Mouse (Mus musculus): ENCODE measurements around the gene Clp1. TPM values are rescaled to one million over a fixed set of nuclear protein-coding genes. Genes with fewer than 3 reads are reported as not detected.

Gene Clp1
- 12.8 and 18.6 TPM in 2 replicates for polyA plus RNA-seq (2015; fragmentation: Nextera tagmentation; extraction: Ambion mirVana)

- ATAC-seq (replicated peaks; ENCODE audit: insufficient number of reproducible peaks, insufficient read depth, low FRiP score, low read depth) = peak; percentile 96
Observed at GRCm38 (mm10) chr2:84727172-84727858, at the start of gene Clp1. Gene Clp1, minus strand, starts transcription at chr2:84727350.

GRCm38 (mm10) chr2:84775665-84776064 lies 48.5 kb upstream of the Clp1 start:
- H3K9ac ChIP-seq = no peak overlapping the region
- H3K4me1 ChIP-seq (replicated peaks) = peaks cover 5% of the 10 kb centered on the region
- no peak overlapping the region for H3K4me2 ChIP-seq
- H3K27me3 ChIP-seq = 0 out of 2 replicates have a peak, but pooled peaks cover 6% of the 10 kb centered on the region
- H3K27ac ChIP-seq = peak overlapping the region; percentile 15; the same call in 1 of the 2 replicates
- WGBS = 73% methylated on average over 6 of the region's 6 CpGs
- H3K36me3 ChIP-seq = no peaks in the 10 kb centered on the region
- no peak overlapping the region for H3K4me3 ChIP-seq
- no peaks in the 10 kb centered on the region for H3K9me3 ChIP-seq (replicated peaks)
- no peak for ATAC-seq (replicated peaks; ENCODE audit: insufficient number of reproducible peaks, insufficient read depth, low FRiP score, low read depth)

More at GRCm38 (mm10) chr2:84727172-84727858, at the start of gene Clp1:
- Histone ChIP-seq H3K4me1 (replicated peaks) (peaks cover 20% of the 10 kb centered on the region), H3K27ac (peak within 1 kb of the TSS; percentile 88), H3K4me3 (peak within 1 kb of the TSS; percentile 58), H3K9me3 (replicated peaks) (no peaks in the 10 kb centered on the region), H3K36me3 (peaks cover 25% of the 10 kb centered on the region), H3K27me3 (no peaks in the 10 kb centered on the region), H3K9ac (peak within 1 kb of the TSS; percentile 56), H3K4me2 (peak within 1 kb of the TSS; percentile 79)
- under 1% methylated on average over 39 of the region's 39 CpGs for WGBS

GRCm38 (mm10) chr2:84775241-84775640 lies 48.1 kb upstream of the Clp1 start, which contains the start of gene Serping1:
Gene Serping1, minus strand, starts transcription at chr2:84775444.
- Histone ChIP-seq H3K9me3 (replicated peaks) (no peaks in the 10 kb centered on the region), H3K4me3 (peak within 1 kb of the TSS; percentile 35), H3K9ac (peak within 1 kb of the TSS; percentile 25), H3K4me2 (peak within 1 kb of the TSS; percentile 58), H3K4me1 (replicated peaks) (peaks cover 5% of the 10 kb centered on the region), H3K27me3 (0 out of 2 replicates have a peak, but pooled peaks cover 6% of the 10 kb centered on the region), H3K27ac (peak within 1 kb of the TSS; percentile 33; the same call in 1 of the 2 replicates), H3K36me3 (no peaks in the 10 kb centered on the region)
- 65% methylated on average over 9 of the region's 9 CpGs for WGBS
- peak; percentile 22; the same call in 1 of the 2 replicates for ATAC-seq (replicated peaks; ENCODE audit: insufficient number of reproducible peaks, insufficient read depth, low FRiP score, low read depth)

- Histone ChIP-seq H3K4me2 (peak overlapping the region; percentile 58), H3K4me1 (replicated peaks) (peaks cover 5% of the 10 kb centered on the region), H3K27ac (peak overlapping the region; percentile 33; the same call in 1 of the 2 replicates), H3K4me3 (peak overlapping the region; percentile 35), H3K9me3 (replicated peaks) (no peaks in the 10 kb centered on the region), H3K36me3 (no peaks in the 10 kb centered on the region), H3K9ac (peak overlapping the region; percentile 25), H3K27me3 (0 out of 2 replicates have a peak, but pooled peaks cover 6% of the 10 kb centered on the region)
- peak; percentile 83 for ATAC-seq (replicated peaks; ENCODE audit: insufficient number of reproducible peaks, insufficient read depth, low FRiP score, low read depth)
- 8% methylated on average over 15 of the region's 15 CpGs for WGBS
Observed at GRCm38 (mm10) chr2:84774751-84775150, 47.6 kb upstream of the Clp1 start.

- H3K4me3 ChIP-seq = no peak overlapping the region
- ATAC-seq (replicated peaks; ENCODE audit: insufficient number of reproducible peaks, insufficient read depth, low FRiP score, low read depth) = no peak
- H3K9me3 ChIP-seq (replicated peaks) = no peaks in the 10 kb centered on the region
- no peaks in the 10 kb centered on the region for H3K36me3 ChIP-seq
- H3K27ac ChIP-seq = no peak overlapping the region
- WGBS = 74% methylated on average over 5 of the region's 5 CpGs
- H3K27me3 ChIP-seq = 0 out of 2 replicates have a peak, but pooled peaks cover 6% of the 10 kb centered on the region
- no peak overlapping the region for H3K9ac ChIP-seq
- peaks cover 5% of the 10 kb centered on the region for H3K4me1 ChIP-seq (replicated peaks)
- H3K4me2 ChIP-seq = no peak overlapping the region
Observed at GRCm38 (mm10) chr2:84773195-84773594, 46.0 kb upstream of the Clp1 start.

GRCm38 (mm10) chr2:84772454-84772853 lies 45.3 kb upstream of the Clp1 start:
- H3K27ac ChIP-seq = no peak overlapping the region
- H3K9me3 ChIP-seq (replicated peaks) = no peaks in the 10 kb centered on the region
- no peak overlapping the region for H3K4me3 ChIP-seq
- WGBS = 87% methylated on average over 4 of the region's 4 CpGs
- H3K36me3 ChIP-seq = no peaks in the 10 kb centered on the region
- 0 out of 2 replicates have a peak, but pooled peaks cover 3% of the 10 kb centered on the region for H3K27me3 ChIP-seq
- H3K4me1 ChIP-seq (replicated peaks) = peaks cover 5% of the 10 kb centered on the region
- no peak overlapping the region for H3K4me2 ChIP-seq
- no peak overlapping the region for H3K9ac ChIP-seq
- ATAC-seq (replicated peaks; ENCODE audit: insufficient number of reproducible peaks, insufficient read depth, low FRiP score, low read depth) = no peak

GRCm38 (mm10) chr2:84770501-84770900 lies 43.4 kb upstream of the Clp1 start:
- Histone ChIP-seq H3K4me3 (no peak overlapping the region), H3K9ac (no peak overlapping the region), H3K4me1 (replicated peaks) (peaks cover 5% of the 10 kb centered on the region), H3K4me2 (no peak overlapping the region), H3K27ac (no peak overlapping the region), H3K36me3 (no peaks in the 10 kb centered on the region), H3K9me3 (replicated peaks) (no peaks in the 10 kb centered on the region), H3K27me3 (0 out of 2 replicates have a peak, but pooled peaks cover 3% of the 10 kb centered on the region)
- no peak for ATAC-seq (replicated peaks; ENCODE audit: insufficient number of reproducible peaks, insufficient read depth, low FRiP score, low read depth)
- 71% methylated on average over 6 of the region's 6 CpGs for WGBS

- Histone ChIP-seq H3K4me2 (no peak overlapping the region), H3K4me3 (no peak overlapping the region), H3K9me3 (replicated peaks) (no peaks in the 10 kb centered on the region), H3K36me3 (no peaks in the 10 kb centered on the region), H3K27ac (no peak overlapping the region), H3K4me1 (replicated peaks) (no peaks in the 10 kb centered on the region), H3K9ac (no peak overlapping the region), H3K27me3 (no peaks in the 10 kb centered on the region)
- no peak for ATAC-seq (replicated peaks; ENCODE audit: insufficient number of reproducible peaks, insufficient read depth, low FRiP score, low read depth)
- 58% methylated on average over 1 of the region's 1 CpGs for WGBS
Observed at GRCm38 (mm10) chr2:84762818-84763217, 35.7 kb upstream of the Clp1 start.

GRCm38 (mm10) chr2:84762295-84762694 lies 35.1 kb upstream of the Clp1 start:
- no peak overlapping the region for H3K4me3 ChIP-seq
- H3K27me3 ChIP-seq = no peaks in the 10 kb centered on the region
- ATAC-seq (replicated peaks; ENCODE audit: insufficient number of reproducible peaks, insufficient read depth, low FRiP score, low read depth) = no peak
- no peaks in the 10 kb centered on the region for H3K4me1 ChIP-seq (replicated peaks)
- H3K27ac ChIP-seq = no peak overlapping the region
- WGBS = 56% methylated on average over 4 of the region's 4 CpGs
- H3K9ac ChIP-seq = no peak overlapping the region
- no peaks in the 10 kb centered on the region for H3K9me3 ChIP-seq (replicated peaks)
- no peaks in the 10 kb centered on the region for H3K36me3 ChIP-seq
- H3K4me2 ChIP-seq = no peak overlapping the region

- Histone ChIP-seq H3K4me3 (no peak overlapping the region), H3K27me3 (no peaks in the 10 kb centered on the region), H3K4me2 (no peak overlapping the region), H3K9ac (no peak overlapping the region), H3K9me3 (replicated peaks) (no peaks in the 10 kb centered on the region), H3K27ac (no peak overlapping the region), H3K4me1 (replicated peaks) (no peaks in the 10 kb centered on the region), H3K36me3 (no peaks in the 10 kb centered on the region)
- ATAC-seq (replicated peaks; ENCODE audit: insufficient number of reproducible peaks, insufficient read depth, low FRiP score, low read depth) = no peak
- 78% methylated on average over 1 of the region's 1 CpGs for WGBS
Observed at GRCm38 (mm10) chr2:84761840-84762239, 34.7 kb upstream of the Clp1 start.

- Histone ChIP-seq H3K4me2 (no peak overlapping the region), H3K36me3 (no peaks in the 10 kb centered on the region), H3K27me3 (no peaks in the 10 kb centered on the region), H3K4me3 (no peak overlapping the region), H3K27ac (no peak overlapping the region), H3K4me1 (replicated peaks) (no peaks in the 10 kb centered on the region), H3K9me3 (replicated peaks) (no peaks in the 10 kb centered on the region), H3K9ac (no peak overlapping the region)
- 71% methylated on average over 3 of the region's 3 CpGs for WGBS
- ATAC-seq (replicated peaks; ENCODE audit: insufficient number of reproducible peaks, insufficient read depth, low FRiP score, low read depth) = no peak
Observed at GRCm38 (mm10) chr2:84761309-84761708, 34.2 kb upstream of the Clp1 start.

All from heart, embryonic 15.5 days (tissue).